Comparison of ENCODE assay signal across 8 mouse cellular contexts in the genomic region with DNA sequence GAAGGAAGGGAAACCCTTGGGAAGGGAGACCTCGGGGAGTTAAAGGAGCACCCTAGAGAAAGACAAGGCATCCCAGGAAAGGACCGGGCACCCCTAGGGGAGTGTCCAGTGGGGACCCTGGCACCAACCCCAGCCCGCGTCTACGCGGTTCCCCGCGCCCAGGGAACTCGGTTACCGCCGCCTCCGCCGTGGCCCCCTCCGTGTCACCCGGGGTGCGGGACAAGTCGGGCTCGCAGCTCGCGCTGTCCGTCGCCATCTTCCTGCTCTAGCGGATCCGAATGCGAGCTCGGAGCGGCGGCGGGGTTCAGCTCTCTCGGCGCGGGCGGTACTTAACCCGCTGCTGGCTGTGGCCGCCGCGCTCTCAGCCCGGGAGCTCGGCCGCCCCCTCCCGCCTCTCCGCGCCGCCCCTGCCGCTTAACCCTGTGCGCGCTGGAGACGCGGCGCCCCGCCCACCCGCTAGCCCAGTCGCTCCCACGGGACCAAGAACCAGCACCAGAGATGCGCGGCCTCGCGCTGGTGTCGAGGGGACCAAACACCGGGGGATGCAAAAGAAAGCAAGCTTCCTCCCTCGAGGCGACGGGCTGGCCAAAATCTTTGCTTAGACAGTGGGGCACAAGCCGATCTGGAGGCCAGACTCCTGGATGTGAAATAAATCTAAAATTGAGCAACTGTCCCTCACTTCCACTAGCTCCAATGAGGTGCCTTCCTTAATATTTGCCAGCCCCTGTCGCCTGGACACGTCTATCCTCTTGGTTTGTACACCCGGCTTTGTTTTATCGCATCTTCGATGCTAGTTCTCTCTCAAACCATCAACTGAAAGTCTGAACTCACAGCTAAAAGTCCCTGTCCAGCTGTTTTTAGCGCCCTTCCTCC. TPM values are rescaled to one million over a fixed set of nuclear protein-coding genes. Genes with fewer than 3 reads are reported as not detected.
DNase-seq lines count a peak whose midpoint lies in the region; TF ChIP-seq lines count a peak whose summit lies in the region.

A gene (minus strand): TSS at position 364 of the 873 bp plus-strand sequence.

- intact Hi-C loops in heart, postnatal 25 days (cut with DNase I) = loop anchor here (10.0 kb wide), 1 partner anchor 100 kb away; no protein-coding TSS in a partner anchor

- 1% methylated on average over 70 of the region's 70 CpGs for WGBS in cerebellum, adult 2 months

- TF ChIP-seq CTCF in cerebellum, adult 2 months (IDR thresholded peaks at IDR 0.05; ENCODE audit: borderline replicate concordance, insufficient read depth, low read depth, low read length) = no peak
- no peak for TF ChIP-seq CTCF in layer of hippocampus, adult 2 months (conservative IDR thresholded peaks at IDR 0.05)

- DNase-seq in Muller cell, postnatal 12 days (ENCODE audit: inconsistent ontology term) = peak; percentile 83
- DNase-seq in cerebellum, adult 2 months = peak; percentile 66 to 72
- peak; percentile 56 for DNase-seq in forelimb bud, embryonic 11.5 days (ENCODE audit: low read depth, low spot score)
- peak; percentile 29 for DNase-seq in heart, postnatal 25 days (ENCODE audit: low spot score)
- DNase-seq in layer of hippocampus, adult 2 months (ENCODE audit: low spot score in 2 of 2) = peak; percentile 70 to 83
- DNase-seq in lung, adult 18-20 months = peak; percentile 44 to 54
- peak; percentile 52 for DNase-seq in ovary, postnatal 14 days (ENCODE audit: low spot score)
- no peak for DNase-seq in T-cell, adult 2 months (ENCODE audit: low spot score)

- 0 out of 2 replicates have a peak, but pooled peaks have one; percentile 17 for TF ChIP-seq POLR2A in cerebellum, adult 2 months (IDR thresholded peaks at IDR 0.05; ENCODE audit: borderline replicate concordance, insufficient read depth, low read length)

- no peak within 1 kb of the TSS for H3K27ac ChIP-seq in cerebellum, adult 2 months (ENCODE audit: insufficient read depth, low read length)
- H3K27ac ChIP-seq in layer of hippocampus, adult 2 months = peak within 1 kb of the TSS; percentile 100

- no peaks in the 10 kb centered on the region for H3K4me1 ChIP-seq in cerebellum, adult 2 months (ENCODE audit: control insufficient read depth, insufficient read depth, low read length)

- H3K4me3 ChIP-seq in cerebellum, adult 2 months (replicated peaks; ENCODE audit: insufficient read depth, low read depth, low read length) = peak within 1 kb of the TSS; percentile 71
- H3K4me3 ChIP-seq in layer of hippocampus, adult 2 months = peak within 1 kb of the TSS; percentile 82

- H3K27me3 ChIP-seq in cerebellum, adult 2 months (ENCODE audit: control insufficient read depth, insufficient read depth, low read length) = no peaks in the 10 kb centered on the region

RNA-seq across cellular contexts. Expression of the gene that starts here (rescaled TPM):
- polyA plus RNA-seq in cerebellum, adult 2 months (2012; rRNA removed) = 33.5 and 36.8 TPM in 2 replicates
- 1 to 10 TPM; 2.8 to 3.0 TPM for total RNA-seq in heart, postnatal 25 days (2021)
- total RNA-seq in layer of hippocampus, adult 2 months (2021) = 100 to 1,000 TPM; 265 to 269 TPM

Comparison
In these comparisons a context has a peak if more than half of its experiments do, and no peak if none do; other contexts are left out.
1. RNA of the gene that starts here (total RNA-seq): 265 to 269 TPM in layer of hippocampus, adult 2 months; 2.8 to 3.0 TPM in heart, postnatal 25 days; every median in the first group is over 10 times any median in the second.